Mouse (Mus musculus) heart, postnatal 0 days (tissue): ENCODE measurements at regions not wholly inside any gene's neighbourhood (a gene's known extent, or its start where the extent isn't known, plus 50 kb on each side); places are given as distances from the start of the nearest gene placed in this dataset.

Source experiments
- ATAC-seq: fragments of 200-750 bp; cut with Nextera tagmentation; 2 replicates; pipeline ENCODE4 v1.8.0; 2017; ENCODE audit warnings: low read depth, moderate number of reproducible peaks, moderate library complexity; ENCODE audit not compliant: insufficient read depth
- DNase-seq: peaks from one replicate; pipeline ENCODE4 v3.0.0-alpha.2; 2016; ENCODE audit warnings: low spot score
- H3K27ac ChIP-seq: fragments of 300-500 bp; sonication (generic); 2 replicates; pipeline ENCODE4 v1.5.1; 2014; ENCODE audit warnings: low read depth, mild to moderate bottlenecking
- H3K27me3 ChIP-seq: fragments of 300-500 bp; sonication (generic); 2 replicates; pipeline ENCODE4 v1.6.1; 2014; ENCODE audit warnings: low read length, mixed read lengths; ENCODE audit not compliant: control insufficient read depth, insufficient read depth
- H3K36me3 ChIP-seq: fragments of 300-500 bp; sonication (generic); replicated peaks from 2 replicates; pipeline ENCODE4 v1.6.1; 2014; ENCODE audit warnings: low read length, mixed read lengths; ENCODE audit not compliant: control insufficient read depth, insufficient read depth
- H3K4me1 ChIP-seq: fragments of 300-500 bp; sonication (generic); 2 replicates; pipeline ENCODE4 v1.6.1; 2014; ENCODE audit warnings: antibody characterized with exemption; ENCODE audit not compliant: control insufficient read depth, insufficient read depth
- H3K4me2 ChIP-seq: fragments of 300-500 bp; sonication (generic); 2 replicates; pipeline ENCODE4 v1.6.1; 2014; ENCODE audit warnings: low read depth, mild to moderate bottlenecking, low read length, moderate library complexity
- H3K4me3 ChIP-seq: fragments of 300-500 bp; sonication (generic); 2 replicates; pipeline ENCODE4 v1.5.1; 2014; ENCODE audit warnings: low read depth, low read length
- H3K9ac ChIP-seq: fragments of 300-500 bp; sonication (generic); replicated peaks from 2 replicates; pipeline ENCODE4 v1.6.1; 2014; ENCODE audit warnings: low read depth, low read length, mixed read lengths
- H3K9me3 ChIP-seq: fragments of 300-500 bp; sonication (generic); replicated peaks from 2 replicates; pipeline ENCODE4 v1.6.1; 2016; ENCODE audit warnings: low read length; ENCODE audit not compliant: control insufficient read depth
- CTCF ChIP-seq: IDR thresholded peaks from 2 replicates; pipeline ENCODE4 v1.5.1; 2016; ENCODE audit warnings: antibody characterized with exemption, control low read depth, low read depth
- EP300 ChIP-seq: IDR thresholded peaks from 2 replicates; pipeline ENCODE4 v1.6.1; 2016; ENCODE audit warnings: antibody characterized with exemption, low read depth
- WGBS: fragments of 180-500 bp; shearing (Covaris S2); extraction: QIAGEN DNeasy Blood & Tissue Kit; methylation state at CpG from one replicate; pipeline ENCODE4 v1.1.7; 2014; 5-methylcytosine and 5-hydroxymethylcytosine counted together

DNA sequence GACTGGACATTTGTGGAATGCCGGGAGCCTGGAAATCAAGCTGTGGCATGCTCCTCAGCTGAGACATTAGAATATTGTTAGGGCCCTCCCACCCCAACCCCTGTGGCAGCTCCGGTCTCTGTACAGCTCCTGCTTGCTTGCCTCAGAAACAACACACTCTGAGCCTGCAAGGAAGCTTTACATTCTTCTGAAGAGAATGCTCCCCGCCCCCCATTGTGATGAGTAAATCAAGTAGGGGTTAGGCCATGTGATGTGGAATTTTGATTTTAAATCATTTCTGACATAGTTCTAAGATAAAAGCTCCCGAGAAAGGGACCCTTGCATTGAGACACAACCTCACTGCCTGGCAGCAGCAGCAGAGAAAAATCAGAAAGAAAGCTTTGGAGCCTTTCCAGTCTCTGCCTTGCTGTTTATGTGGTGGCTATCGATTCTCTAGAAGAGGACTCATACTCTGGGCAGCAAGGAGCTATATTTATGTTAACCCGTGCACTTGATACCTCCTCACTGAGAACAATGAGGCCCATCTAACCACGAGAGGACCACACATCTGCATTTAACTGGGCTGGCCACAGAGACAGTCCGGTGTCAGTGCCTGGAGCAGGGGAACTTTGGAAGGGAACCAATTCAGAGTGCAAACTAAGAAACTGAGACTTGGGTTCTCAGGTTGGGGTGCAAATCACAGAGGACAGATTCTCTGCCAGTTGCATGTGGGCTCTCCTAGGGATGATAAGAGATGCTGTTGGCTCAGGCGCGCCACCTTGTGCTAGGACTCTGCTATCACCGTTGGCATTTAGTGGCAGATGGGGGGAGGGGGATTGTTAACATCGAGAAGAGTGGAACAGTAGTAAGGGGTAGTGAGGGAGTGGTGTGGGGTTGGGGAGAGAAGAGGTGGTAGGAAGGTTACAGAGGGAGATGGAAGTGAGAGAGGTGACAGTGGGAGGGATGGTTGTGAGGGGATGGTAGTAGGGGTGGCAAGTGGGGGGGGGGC lies 218.7 kb upstream of the Camk1g start:
- H3K4me3 ChIP-seq, result no peak overlapping the region
- H3K27ac ChIP-seq, result no peak overlapping the region
- 19% methylated on average over 12 of the region's 12 CpGs for WGBS
- no peaks in the 10 kb centered on the region for H3K9me3 ChIP-seq
- no peaks in the 10 kb centered on the region for H3K36me3 ChIP-seq
- ATAC-seq, result peak; percentile 79
- H3K9ac ChIP-seq, result no peak overlapping the region
- DNase-seq, result peak; percentile 66
- H3K4me2 ChIP-seq, result no peak overlapping the region
- H3K27me3 ChIP-seq, result no peaks in the 10 kb centered on the region
- H3K4me1 ChIP-seq, result peaks cover 16% of the 10 kb centered on the region
- TF ChIP-seq CTCF (peak; percentile 93), EP300 (no peak)

DNA sequence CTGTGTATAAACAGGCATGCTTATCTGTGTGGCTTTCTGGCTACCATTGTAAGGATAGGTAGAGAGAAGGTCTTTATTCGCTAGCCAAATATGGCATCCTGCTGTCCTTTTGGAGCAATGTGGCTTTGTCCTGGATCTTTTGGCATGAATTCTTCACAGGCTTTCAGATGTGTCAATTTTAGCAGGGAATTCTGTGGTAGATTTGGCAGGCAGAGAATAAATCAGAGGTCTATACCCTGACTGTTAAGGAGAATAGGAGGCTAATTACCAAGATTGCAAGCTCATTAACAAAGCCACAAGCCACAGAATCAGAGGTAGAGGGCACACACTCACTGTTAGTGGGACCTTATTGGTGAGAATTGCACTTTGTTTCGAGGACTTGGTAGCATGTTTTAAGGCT lies 217.2 kb upstream of the Camk1g start:
- WGBS, result 55% methylated on average over 2 of the region's 2 CpGs
- Histone ChIP-seq H3K27ac (0 out of 2 replicates have a peak overlapping the region, but pooled peaks have one; percentile 22), H3K9me3 (no peaks in the 10 kb centered on the region), H3K27me3 (no peaks in the 10 kb centered on the region), H3K9ac (no peak overlapping the region), H3K4me2 (no peak overlapping the region), H3K36me3 (no peaks in the 10 kb centered on the region), H3K4me1 (peaks cover 16% of the 10 kb centered on the region), H3K4me3 (no peak overlapping the region)
- no peak for ATAC-seq
- no peak for TF ChIP-seq EP300
- no peak for TF ChIP-seq CTCF
- no peak for DNase-seq

DNA sequence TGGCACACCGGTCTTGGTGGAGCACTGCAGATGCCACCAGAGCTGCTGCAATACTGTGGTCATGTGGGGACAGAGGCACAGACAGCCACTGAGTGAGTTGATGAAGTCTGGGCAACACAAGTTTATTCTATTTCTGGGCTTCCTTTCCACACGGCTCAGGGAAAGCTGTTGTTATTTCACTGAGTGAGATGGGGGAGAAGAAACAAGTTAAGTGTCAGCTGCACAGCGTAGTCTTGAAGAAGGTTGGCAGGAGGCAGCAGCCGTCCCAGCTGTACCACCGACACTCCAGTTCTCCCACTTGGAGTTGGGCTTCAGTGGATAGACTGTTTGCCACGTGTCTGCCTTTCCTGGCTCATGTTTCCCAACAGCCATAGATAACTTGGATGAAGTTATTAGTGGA lies 216.8 kb upstream of the Camk1g start:
- H3K27ac ChIP-seq, result 0 out of 2 replicates have a peak overlapping the region, but pooled peaks have one; percentile 22
- H3K9me3 ChIP-seq, result no peaks in the 10 kb centered on the region
- no peak; the same call in none of the 2 replicates for ATAC-seq

DNA sequence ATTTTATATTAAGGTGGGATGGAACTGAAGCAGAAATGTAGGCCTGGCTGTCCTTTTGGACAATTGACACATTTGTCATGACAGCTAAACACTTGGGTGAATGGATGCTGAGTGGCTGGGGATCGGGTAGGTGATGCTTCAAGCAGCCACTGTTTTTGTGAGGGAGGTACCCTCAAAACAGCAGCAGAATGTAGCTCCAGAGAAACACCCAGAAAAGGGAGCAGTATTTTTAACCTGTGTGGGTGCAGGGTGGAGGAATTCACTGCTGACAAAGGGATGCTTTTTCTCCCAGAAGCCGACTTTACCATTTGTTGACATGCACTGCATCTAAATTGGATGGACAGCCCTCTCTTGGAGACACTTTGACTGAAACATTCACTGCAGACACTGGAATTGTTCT lies 213.7 kb upstream of the Camk1g start:
- no peaks in the 10 kb centered on the region for H3K36me3 ChIP-seq
- DNase-seq, result no peak
- no peak overlapping the region for H3K4me3 ChIP-seq
- no peak for TF ChIP-seq CTCF
- no peak for TF ChIP-seq EP300
- H3K4me2 ChIP-seq, result no peak overlapping the region
- H3K27ac ChIP-seq, result no peak overlapping the region
- H3K27me3 ChIP-seq, result no peaks in the 10 kb centered on the region
- no peak overlapping the region for H3K9ac ChIP-seq
- no peaks in the 10 kb centered on the region for H3K9me3 ChIP-seq
- no peak for ATAC-seq
- WGBS, result 79% methylated on average over 2 of the region's 2 CpGs
- H3K4me1 ChIP-seq, result peaks cover 21% of the 10 kb centered on the region

More for the DNA sequence above, 216.8 kb upstream of the Camk1g start:
- WGBS, result 17% methylated on average over 6 of the region's 6 CpGs
- Histone ChIP-seq H3K27me3 (no peaks in the 10 kb centered on the region), H3K4me1 (peaks cover 16% of the 10 kb centered on the region), H3K4me2 (no peak overlapping the region), H3K9ac (no peak overlapping the region), H3K4me3 (no peak overlapping the region), H3K36me3 (no peaks in the 10 kb centered on the region)
- peak; percentile 19 for DNase-seq
- TF ChIP-seq EP300, result no peak

DNA sequence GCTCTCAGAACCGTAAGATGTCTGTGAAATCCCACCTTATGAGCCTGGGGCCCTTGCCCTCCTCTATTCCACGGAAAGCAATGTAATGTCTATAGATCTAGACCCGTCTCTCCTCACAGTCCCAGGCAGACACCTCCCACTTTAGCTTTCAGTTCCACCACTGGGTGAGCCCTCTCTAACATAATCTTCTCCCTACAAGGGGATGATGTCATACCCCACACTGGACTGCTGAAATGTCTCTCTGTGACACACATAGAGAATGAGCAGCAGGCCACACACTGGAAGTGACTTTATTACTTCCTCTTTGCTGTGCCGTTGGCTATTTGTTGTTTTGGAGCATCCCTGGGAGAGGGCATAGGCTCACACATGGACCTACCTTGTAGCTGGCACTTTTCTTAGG lies 210.3 kb upstream of the Camk1g start:
- TF ChIP-seq EP300 (no peak), CTCF (no peak)
- H3K4me2 ChIP-seq, result no peak overlapping the region
- H3K9me3 ChIP-seq, result no peaks in the 10 kb centered on the region
- H3K4me1 ChIP-seq, result peaks cover 16% of the 10 kb centered on the region
- peak; percentile 84 for ATAC-seq
- 47% methylated on average over 4 of the region's 4 CpGs for WGBS
- no peak overlapping the region for H3K4me3 ChIP-seq
- no peak overlapping the region for H3K27ac ChIP-seq
- no peaks in the 10 kb centered on the region for H3K27me3 ChIP-seq
- H3K36me3 ChIP-seq, result no peaks in the 10 kb centered on the region
- no peak overlapping the region for H3K9ac ChIP-seq
- DNase-seq, result peak; percentile 56

DNA sequence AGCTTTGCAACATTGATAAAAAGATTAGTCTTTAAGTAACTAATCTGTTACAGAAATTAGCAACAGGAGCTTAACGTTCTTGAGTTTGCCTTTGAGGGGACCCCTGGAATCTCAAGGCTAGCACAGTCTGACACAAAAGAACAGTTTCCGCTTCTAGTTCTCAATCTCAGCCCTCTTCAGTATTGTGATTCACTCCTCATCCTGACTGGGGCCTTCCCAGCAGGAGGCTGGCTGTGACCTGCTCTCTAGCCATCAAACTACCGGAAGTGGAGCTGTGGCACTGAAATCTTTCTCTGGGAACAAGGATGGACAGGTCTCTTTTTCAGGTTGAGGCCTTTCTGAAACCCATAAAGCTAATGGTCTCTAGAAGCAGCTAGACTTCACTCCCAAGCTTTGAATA lies 209.6 kb upstream of the Camk1g start:
- Histone ChIP-seq H3K4me2 (no peak overlapping the region), H3K9ac (no peak overlapping the region), H3K27me3 (no peaks in the 10 kb centered on the region), H3K27ac (no peak overlapping the region), H3K9me3 (no peaks in the 10 kb centered on the region), H3K36me3 (no peaks in the 10 kb centered on the region), H3K4me3 (no peak overlapping the region), H3K4me1 (peaks cover 16% of the 10 kb centered on the region)
- 75% methylated on average over 3 of the region's 3 CpGs for WGBS
- ATAC-seq, result no peak
- no peak for DNase-seq
- no peak for TF ChIP-seq CTCF
- TF ChIP-seq EP300, result no peak
